Mouse (Mus musculus): Measurements from ENCODE around the gene Sfpq.

- TF ChIP-seq CTCF (IDR thresholded peaks at IDR 0.05; ENCODE audit: borderline replicate concordance, extremely low read depth, insufficient read depth, insufficient read length): no peak
- no peak for TF ChIP-seq POLR2A (IDR thresholded peaks at IDR 0.05; ENCODE audit: borderline replicate concordance, extremely low read depth, insufficient read depth, insufficient read length, poor library complexity, severe bottlenecking)
These were observed 17.8 kb downstream of the Sfpq start for GRCm38 (mm10) chr4:127038828-127039349.
